Comparison of ENCODE assay signal across 14 mouse cellular contexts in genomic region chr15:69164581-69165481, GRCm38 (mm10).
DNase-seq lines count a peak whose midpoint lies in the region; ATAC-seq and TF ChIP-seq lines count a peak whose summit lies in the region.
"Had no signal": no experiment of that assay in that cellular context is flagged by ENCODE, and none has a peak within 500 bp of the region (broad histone marks: within the 10 kb centered on the region; RNA-seq: fewer than 3 reads in every experiment).

No protein-coding gene starts in this region.

- no peak overlapping the region for H3K4me3 ChIP-seq in lung, embryonic 14.5 days (ENCODE audit: low read depth, low read length)
- no peak overlapping the region for H3K4me3 ChIP-seq in forebrain, embryonic 15.5 days
- H3K4me3 ChIP-seq in kidney, embryonic 16.5 days (ENCODE audit: low read length): no peak overlapping the region
- H3K4me3 ChIP-seq: gastrocnemius, adult 2 months; liver, embryonic 13.5 days; neural tube, embryonic 12.5 days had no signal

- no peak; the same call in 1 of the 2 replicates for ATAC-seq in lung, embryonic 14.5 days (ENCODE audit: insufficient read depth)
- ATAC-seq in forebrain, embryonic 15.5 days (replicated peaks): peak; percentile 69
- ATAC-seq in kidney, embryonic 16.5 days (ENCODE audit: low FRiP score, low TSS enrichment): peak; percentile 42; the same call in 1 of the 2 replicates
- ATAC-seq in erythroblast, adult 5-6 weeks (replicated peaks; ENCODE audit: low FRiP score, poor library complexity, severe bottlenecking): no peak
- ATAC-seq: intestine, embryonic 16.5 days had no signal

- peak; percentile 12 for DNase-seq in lung, embryonic 14.5 days
- DNase-seq in lung, adult 18-20 months: no peak
- peak; percentile 38 for DNase-seq in retina, embryonic 14.5 days (ENCODE audit: low spot score)
- no peak for DNase-seq in B cell, adult 2 months
- DNase-seq in cerebellum, adult 11 months: no peak
- DNase-seq: cerebellum, postnatal 14 days; gastrocnemius, adult 2 months; liver, embryonic 13.5 days had no signal

- H3K4me1 ChIP-seq in lung, embryonic 14.5 days (ENCODE audit: insufficient read depth): no peaks in the 10 kb centered on the region
- 0 out of 2 replicates have a peak, but pooled peaks cover 3% of the 10 kb centered on the region for H3K4me1 ChIP-seq in forebrain, embryonic 15.5 days
- no peaks in the 10 kb centered on the region for H3K4me1 ChIP-seq in kidney, embryonic 16.5 days (ENCODE audit: insufficient read depth, low read length)
- H3K4me1 ChIP-seq: liver, embryonic 13.5 days; neural tube, embryonic 12.5 days had no signal

- H3K27ac ChIP-seq in lung, embryonic 14.5 days (ENCODE audit: low read depth): no peak overlapping the region
- no peak overlapping the region for H3K27ac ChIP-seq in forebrain, embryonic 15.5 days (replicated peaks)
- no peak overlapping the region for H3K27ac ChIP-seq in kidney, embryonic 16.5 days (ENCODE audit: low read length)
- H3K27ac ChIP-seq: gastrocnemius, adult 2 months; liver, embryonic 13.5 days; macrophage; neural tube, embryonic 12.5 days had no signal

- WGBS in lung, embryonic 14.5 days: 28% methylated on average over 7 of the region's 7 CpGs
- 51% methylated on average over 7 of the region's 7 CpGs for WGBS in forebrain, embryonic 15.5 days
- 42% methylated on average over 7 of the region's 7 CpGs for WGBS in kidney, embryonic 16.5 days

- H3K4me2 ChIP-seq in lung, embryonic 14.5 days: no peak overlapping the region
- no peak overlapping the region for H3K4me2 ChIP-seq in forebrain, embryonic 15.5 days (replicated peaks)
- H3K4me2 ChIP-seq in kidney, embryonic 16.5 days (replicated peaks; ENCODE audit: low read depth, low read length): no peak overlapping the region
- H3K4me2 ChIP-seq: liver, embryonic 13.5 days; neural tube, embryonic 12.5 days had no signal

- H3K36me3 ChIP-seq in lung, embryonic 14.5 days (ENCODE audit: insufficient read depth): no peaks in the 10 kb centered on the region
- no peaks in the 10 kb centered on the region for H3K36me3 ChIP-seq in forebrain, embryonic 15.5 days
- no peaks in the 10 kb centered on the region for H3K36me3 ChIP-seq in kidney, embryonic 16.5 days (ENCODE audit: insufficient read depth, low read length)
- H3K36me3 ChIP-seq: liver, embryonic 13.5 days; neural tube, embryonic 12.5 days had no signal

- no peak overlapping the region for H3K9ac ChIP-seq in lung, embryonic 14.5 days
- no peak overlapping the region for H3K9ac ChIP-seq in forebrain, embryonic 15.5 days (replicated peaks)
- H3K9ac ChIP-seq in kidney, embryonic 16.5 days (replicated peaks; ENCODE audit: low read length): no peak overlapping the region
- H3K9ac ChIP-seq: liver, embryonic 13.5 days; neural tube, embryonic 12.5 days had no signal

- H3K27me3 ChIP-seq in lung, embryonic 14.5 days (ENCODE audit: insufficient read depth, low read length): no peaks in the 10 kb centered on the region
- no peaks in the 10 kb centered on the region for H3K27me3 ChIP-seq in forebrain, embryonic 15.5 days
- H3K27me3 ChIP-seq in kidney, embryonic 16.5 days (ENCODE audit: insufficient read depth, low read length): no peaks in the 10 kb centered on the region
- H3K27me3 ChIP-seq: liver, embryonic 13.5 days; neural tube, embryonic 12.5 days had no signal

- TF ChIP-seq CTCF in lung, embryonic 14.5 days (IDR thresholded peaks at IDR 0.05; ENCODE audit: low read depth): no peak

- H3K9me3 ChIP-seq in lung, embryonic 14.5 days (ENCODE audit: low read depth, low read length): no peaks in the 10 kb centered on the region
- no peaks in the 10 kb centered on the region for H3K9me3 ChIP-seq in forebrain, embryonic 15.5 days
- H3K9me3 ChIP-seq in kidney, embryonic 16.5 days (ENCODE audit: low read length): no peaks in the 10 kb centered on the region
- H3K9me3 ChIP-seq: liver, embryonic 13.5 days; neural tube, embryonic 12.5 days had no signal

Comparison
In these comparisons a context has a peak if more than half of its experiments do, and no peak if none do; other contexts are left out.
1. DNase-seq: peak in lung, embryonic 14.5 days (single experiment) and retina, embryonic 14.5 days (single experiment); none in lung, adult 18-20 months (0 of 2), B cell, adult 2 months (0 of 2) and cerebellum, adult 11 months (single experiment).
2. ATAC-seq: peak in forebrain, embryonic 15.5 days (single experiment) and kidney, embryonic 16.5 days (single experiment); none in lung, embryonic 14.5 days (single experiment) and erythroblast, adult 5-6 weeks (single experiment).